13 mouse cellular contexts compared by ENCODE assay signal in genomic region chr3:131207846-131208245, GRCm38 (mm10).
DNase-seq lines count a peak whose midpoint lies in the region; ATAC-seq and TF ChIP-seq lines count a peak whose summit lies in the region.
"Had no signal": no experiment of that assay in that cellular context is flagged by ENCODE, and none has a peak within 500 bp of the region (broad histone marks: within the 10 kb centered on the region; RNA-seq: fewer than 3 reads in every experiment).

No protein-coding gene starts in this region.

- H3K4me1 ChIP-seq in forebrain, embryonic 15.5 days, result no peaks in the 10 kb centered on the region
- H3K4me1 ChIP-seq in forebrain, embryonic 12.5 days, result peaks cover 8% of the 10 kb centered on the region
- H3K4me1 ChIP-seq in spleen, adult 2 months (ENCODE audit: control insufficient read depth, insufficient read depth, insufficient read length), result peaks cover 4% of the 10 kb centered on the region; the same call in 1 of the 2 replicates
- no peaks in the 10 kb centered on the region for H3K4me1 ChIP-seq in liver, embryonic 12.5 days
- no peaks in the 10 kb centered on the region for H3K4me1 ChIP-seq in hindbrain, embryonic 13.5 days (replicated peaks)

- 0 out of 2 replicates have a peak, but pooled peaks have one; percentile 35 for ATAC-seq in forebrain, embryonic 15.5 days (replicated peaks)
- ATAC-seq in forebrain, embryonic 12.5 days (ENCODE audit: low FRiP score), result no peak
- no peak for ATAC-seq in liver, embryonic 12.5 days
- ATAC-seq in hindbrain, embryonic 13.5 days (ENCODE audit: low FRiP score), result no peak
- ATAC-seq: intestine, embryonic 16.5 days had no signal

- no peak overlapping the region for H3K9ac ChIP-seq in forebrain, embryonic 15.5 days (replicated peaks)
- H3K9ac ChIP-seq in forebrain, embryonic 12.5 days, result no peak overlapping the region
- no peak overlapping the region for H3K9ac ChIP-seq in liver, embryonic 12.5 days
- no peak overlapping the region for H3K9ac ChIP-seq in hindbrain, embryonic 13.5 days

- 67% methylated on average over 5 of the region's 5 CpGs for WGBS in forebrain, embryonic 15.5 days
- WGBS in forebrain, embryonic 12.5 days, result 84% methylated on average over 5 of the region's 5 CpGs
- 45% methylated on average over 5 of the region's 5 CpGs for WGBS in spleen, adult 2 months
- 58% methylated on average over 5 of the region's 5 CpGs for WGBS in liver, embryonic 12.5 days (ENCODE audit: insufficient replicate concordance)
- 78% methylated on average over 5 of the region's 5 CpGs for WGBS in hindbrain, embryonic 13.5 days

- H3K36me3 ChIP-seq in forebrain, embryonic 15.5 days, result no peaks in the 10 kb centered on the region
- H3K36me3 ChIP-seq in forebrain, embryonic 12.5 days (replicated peaks), result 0 out of 2 replicates have a peak, but pooled peaks cover 7% of the 10 kb centered on the region
- 0 out of 2 replicates have a peak, but pooled peaks cover 3% of the 10 kb centered on the region for H3K36me3 ChIP-seq in spleen, adult 2 months (ENCODE audit: control insufficient read depth, insufficient read depth, low read length)
- no peaks in the 10 kb centered on the region for H3K36me3 ChIP-seq in liver, embryonic 12.5 days
- no peaks in the 10 kb centered on the region for H3K36me3 ChIP-seq in hindbrain, embryonic 13.5 days

- TF ChIP-seq POLR2A in spleen, adult 2 months (IDR thresholded peaks at IDR 0.05; ENCODE audit: low read depth, low read length), result no peak

- no peak overlapping the region for H3K27ac ChIP-seq in forebrain, embryonic 15.5 days (replicated peaks)
- H3K27ac ChIP-seq in forebrain, embryonic 12.5 days, result no peak overlapping the region
- peak overlapping the region; percentile 68 for H3K27ac ChIP-seq in spleen, adult 2 months (ENCODE audit: insufficient read depth, low read length)
- no peak overlapping the region for H3K27ac ChIP-seq in liver, embryonic 12.5 days
- no peak overlapping the region for H3K27ac ChIP-seq in hindbrain, embryonic 13.5 days

- H3K4me2 ChIP-seq in forebrain, embryonic 15.5 days (replicated peaks), result no peak overlapping the region
- no peak overlapping the region for H3K4me2 ChIP-seq in forebrain, embryonic 12.5 days
- no peak overlapping the region for H3K4me2 ChIP-seq in liver, embryonic 12.5 days
- no peak overlapping the region for H3K4me2 ChIP-seq in hindbrain, embryonic 13.5 days

- no peak for DNase-seq in spleen, adult 2 months (ENCODE audit: low read depth in 1 of 2, low spot score in 2 of 2)
- no peak for DNase-seq in spleen, postnatal 14 days (ENCODE audit: low spot score in 2 of 2)
- DNase-seq in natural killer cell, adult 2 months (ENCODE audit: low spot score in 2 of 2), result peak; percentile 16 to 36
- DNase-seq in adrenal gland, postnatal 10 days, result no peak
- DNase-seq: cerebellum, adult 18-20 months; heart, adult 11 months; kidney, postnatal 25 days; right cerebral cortex, adult 18-20 months had no signal

- no peaks in the 10 kb centered on the region for H3K27me3 ChIP-seq in forebrain, embryonic 15.5 days
- H3K27me3 ChIP-seq in forebrain, embryonic 12.5 days, result no peaks in the 10 kb centered on the region
- no peaks in the 10 kb centered on the region for H3K27me3 ChIP-seq in spleen, adult 2 months (ENCODE audit: control insufficient read depth, insufficient read depth, low read length)
- peaks cover 17% of the 10 kb centered on the region for H3K27me3 ChIP-seq in liver, embryonic 12.5 days (replicated peaks)
- H3K27me3 ChIP-seq in hindbrain, embryonic 13.5 days, result no peaks in the 10 kb centered on the region

- TF ChIP-seq CTCF in spleen, adult 2 months (IDR thresholded peaks at IDR 0.05; ENCODE audit: extremely low read depth, insufficient read depth, insufficient read length, insufficient replicate concordance), result no peak

- no peaks in the 10 kb centered on the region for H3K9me3 ChIP-seq in forebrain, embryonic 15.5 days
- no peaks in the 10 kb centered on the region for H3K9me3 ChIP-seq in forebrain, embryonic 12.5 days
- H3K9me3 ChIP-seq in liver, embryonic 12.5 days (replicated peaks), result no peaks in the 10 kb centered on the region
- no peaks in the 10 kb centered on the region for H3K9me3 ChIP-seq in hindbrain, embryonic 13.5 days

- no peak overlapping the region for H3K4me3 ChIP-seq in forebrain, embryonic 15.5 days
- H3K4me3 ChIP-seq in forebrain, embryonic 12.5 days (replicated peaks), result no peak overlapping the region
- H3K4me3 ChIP-seq in spleen, adult 2 months (ENCODE audit: extremely low read depth, insufficient read depth, insufficient read length), result no peak overlapping the region
- no peak overlapping the region for H3K4me3 ChIP-seq in liver, embryonic 12.5 days
- H3K4me3 ChIP-seq in hindbrain, embryonic 13.5 days, result no peak overlapping the region

Comparison
In these comparisons a context has a peak if more than half of its experiments do, and no peak if none do; other contexts are left out.
1. DNase-seq: peak in natural killer cell, adult 2 months (2 of 2); none in spleen, adult 2 months (0 of 2), spleen, postnatal 14 days (0 of 2) and adrenal gland, postnatal 10 days (single experiment).